Mouse (Mus musculus): ENCODE data around the gene Ipo9.

DNA sequence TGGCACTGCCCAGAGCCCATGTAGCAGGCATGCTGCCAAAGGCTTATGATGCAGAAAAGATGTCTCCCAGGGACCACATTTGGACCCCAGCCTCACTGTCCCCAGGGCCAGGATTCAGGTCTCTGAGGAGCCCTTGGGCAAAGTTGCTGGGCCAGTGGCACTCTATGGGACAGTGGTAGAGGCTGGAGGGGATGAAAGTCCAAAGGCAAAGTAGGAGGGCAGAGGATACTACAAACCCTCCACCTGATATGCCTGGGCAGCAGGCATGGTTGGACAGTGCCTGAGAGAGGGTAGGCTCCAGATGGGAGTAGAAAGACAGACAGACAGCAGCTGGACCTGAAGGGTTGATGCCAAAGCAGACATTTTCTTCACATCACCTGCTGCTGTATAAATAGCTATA is 63.9 kb downstream of the Ipo9 start:
- TF ChIP-seq POLR2A (IDR thresholded peaks at IDR 0.05; ENCODE audit: control insufficient read depth, extremely low read depth, insufficient read depth, low read length, poor library complexity) = no peak
- no peak for TF ChIP-seq CTCF (IDR thresholded peaks at IDR 0.05; ENCODE audit: borderline replicate concordance, control insufficient read depth, extremely low read depth, insufficient read depth, low read length, poor library complexity)

Measured in thymus, adult 2 months (tissue).